Mouse (Mus musculus) skeletal muscle tissue, adult 2 months (tissue): ENCODE results near the gene Vmn1r211.
"Not testable (repeated sequence)": the region's sequence is repeated elsewhere in the genome, so short reads cannot be mapped to it uniquely, and the experiment has no call there.

Experiments
- DNase-seq: peaks from one replicate; pipeline ENCODE4 v3.0.0-alpha.2; 2012; ENCODE audit warnings: low read depth, low spot score

Gene Vmn1r211

DNA sequence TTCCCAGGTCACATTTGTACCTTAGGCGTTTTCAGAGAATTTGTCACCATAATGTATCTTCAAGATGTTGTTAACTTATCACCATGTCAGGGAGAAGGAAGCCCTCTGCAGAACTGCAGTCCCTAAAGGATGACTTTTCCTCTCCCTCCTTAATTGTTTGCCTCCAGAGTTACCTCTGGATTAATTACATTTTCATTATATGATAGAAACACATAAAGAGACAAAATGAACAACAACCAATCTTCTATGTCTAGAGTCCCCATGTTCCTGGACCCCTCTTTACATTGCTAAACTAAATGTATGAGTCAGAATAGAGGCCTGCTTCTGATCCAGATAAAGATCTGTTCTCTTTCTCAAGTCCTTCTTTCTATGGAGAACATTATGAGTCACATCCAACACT lies at the start of gene Vmn1r211:
Vmn1r211 (minus strand) TSS at position 101 of the 400 bp plus-strand sequence.
- no peak for DNase-seq

DNA sequence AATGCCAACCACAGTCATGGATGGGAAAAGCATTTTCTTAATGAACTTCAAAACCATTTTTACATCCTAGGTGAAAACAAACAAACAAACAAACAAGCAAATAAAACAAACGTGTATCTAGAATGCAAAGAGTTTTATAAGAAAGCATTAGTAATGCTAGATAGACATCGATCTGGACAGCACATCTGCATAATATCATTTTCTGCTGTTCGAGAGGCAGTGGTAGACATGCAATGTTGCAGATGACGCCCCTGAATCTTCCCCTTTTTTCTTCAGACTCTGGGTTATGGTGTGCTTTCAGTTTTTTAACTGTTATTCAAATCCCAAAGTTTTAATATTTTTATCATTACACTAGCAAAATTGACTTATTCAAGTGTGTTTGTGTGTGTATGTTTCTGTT lies 26.7 kb upstream of the Vmn1r211 start, which contains the start of gene Vmn1r212:
Vmn1r212 (minus strand) TSS at position 101 of the 400 bp plus-strand sequence.
- no peak for DNase-seq

DNA sequence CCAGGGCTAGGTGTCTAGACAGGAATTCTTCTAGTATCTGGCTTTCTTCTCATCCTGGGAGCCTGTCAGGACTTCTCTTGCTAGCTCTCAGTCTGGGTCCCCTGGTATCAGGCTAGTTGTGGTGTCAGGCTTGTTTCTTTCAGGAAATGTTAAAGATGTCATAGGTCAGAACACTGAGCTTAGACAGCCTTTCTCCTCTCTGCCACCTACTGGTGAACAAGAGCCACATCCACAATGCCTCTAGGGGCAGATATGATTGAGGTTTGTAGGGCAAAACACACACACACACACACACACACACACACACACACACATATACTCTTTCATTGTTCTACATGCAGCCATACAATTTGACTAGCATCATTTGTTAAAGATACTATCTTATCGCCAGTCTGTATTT lies 21.9 kb upstream of the Vmn1r211 start:
- no peak for DNase-seq

DNA sequence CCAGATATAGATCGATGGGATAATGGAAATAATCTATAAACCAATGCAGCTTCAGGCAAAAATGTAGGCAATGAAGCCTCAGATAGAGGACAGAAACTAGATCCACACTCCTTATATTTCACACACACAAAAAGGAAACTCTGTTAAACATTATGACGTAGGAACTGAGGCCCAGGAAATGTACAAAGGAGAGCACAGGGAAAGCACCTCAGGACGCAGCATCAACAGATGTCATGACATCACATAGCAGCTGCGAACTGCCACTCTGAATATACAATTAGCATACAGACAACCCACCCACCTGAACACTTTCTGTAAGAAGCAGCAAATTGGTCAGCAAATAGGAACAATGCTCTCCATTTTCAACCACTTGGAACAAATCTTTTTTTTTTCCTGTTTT lies 2.6 kb downstream of the Vmn1r211 start:
- DNase-seq, result no peak

DNA sequence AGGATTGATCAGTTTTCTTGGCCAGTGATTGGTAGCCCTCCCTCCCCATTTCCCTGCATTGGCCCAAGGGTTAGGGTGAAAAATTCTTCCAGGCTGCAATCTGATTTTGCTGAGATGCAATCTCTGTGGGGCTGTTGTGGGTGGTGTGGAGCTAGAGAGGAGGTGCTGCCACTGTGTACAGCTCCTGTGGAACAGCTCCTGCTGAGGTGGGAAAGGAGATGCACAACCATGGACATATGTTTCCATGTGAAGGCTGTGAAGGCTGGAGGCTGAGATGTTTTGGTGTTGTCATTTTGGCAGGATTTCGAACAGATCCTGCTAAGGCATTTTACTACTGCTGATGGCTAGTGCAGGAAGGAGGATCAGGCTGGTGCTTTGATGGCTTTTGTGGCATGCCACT lies 10.6 kb downstream of the Vmn1r211 start:
- no peak for DNase-seq

DNA sequence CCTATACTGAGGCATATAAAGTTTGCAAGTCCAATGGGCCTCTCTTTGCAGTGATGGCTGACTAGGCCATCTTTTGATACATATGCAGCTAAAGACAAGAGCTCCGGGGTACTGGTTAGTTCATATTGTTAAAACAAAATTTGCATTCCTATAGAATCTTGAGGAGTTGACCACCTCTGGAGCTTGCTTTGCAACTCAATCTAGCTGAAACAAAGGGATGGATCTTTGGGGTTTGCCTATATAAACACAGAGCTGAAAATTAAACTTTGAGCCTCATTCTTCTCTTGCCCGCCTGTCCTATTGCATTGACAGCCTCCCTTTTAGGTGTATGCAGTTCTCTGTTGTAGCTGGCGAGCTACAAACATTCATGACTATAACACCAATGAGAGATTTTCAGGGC lies 13.1 kb downstream of the Vmn1r211 start:
- not testable (repeated sequence) for DNase-seq

DNA sequence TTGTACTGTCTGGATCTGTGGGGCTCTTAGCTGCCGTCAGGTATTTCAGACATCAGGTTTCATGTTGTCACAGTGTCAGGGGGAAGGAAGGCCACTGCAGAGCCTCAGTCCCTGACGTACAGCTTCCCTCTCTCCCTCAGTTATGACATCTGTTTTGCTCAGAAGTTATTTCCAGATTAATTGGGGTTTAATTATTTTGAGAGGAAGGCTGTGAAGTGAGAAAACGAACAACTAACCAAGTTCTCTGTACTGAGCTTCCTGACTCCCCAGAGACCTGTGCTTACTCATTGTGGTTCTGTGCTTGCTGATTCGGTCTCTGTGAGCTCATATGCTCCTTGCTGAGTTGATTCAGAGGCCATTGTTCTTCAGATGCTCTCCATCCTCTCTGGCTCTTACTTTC lies 26.1 kb downstream of the Vmn1r211 start, which contains the start of gene Vmn1r210:
Vmn1r210 (minus strand) TSS at position 101 of the 400 bp plus-strand sequence.
- DNase-seq, result no peak

DNA sequence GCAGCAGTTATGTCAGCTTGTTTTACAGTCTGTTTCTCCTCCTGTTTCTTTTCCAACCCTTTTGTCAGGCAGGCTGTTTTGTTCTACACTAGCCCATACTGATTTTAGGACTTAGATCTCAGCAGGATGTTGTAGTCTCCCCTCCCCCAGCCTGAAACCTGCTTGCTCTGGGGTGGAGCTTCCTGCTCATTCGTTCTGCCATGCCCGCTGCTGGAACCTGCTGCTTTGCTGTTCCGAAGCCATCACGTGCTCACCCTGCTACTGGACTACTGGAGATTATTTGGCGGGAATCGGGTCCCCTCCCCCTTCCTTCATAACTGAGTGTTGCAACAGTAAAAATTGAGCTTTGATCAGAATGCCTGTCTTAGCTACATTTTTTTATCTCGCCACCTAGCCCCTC lies 28.0 kb downstream of the Vmn1r211 start:
- DNase-seq, result not testable (repeated sequence)

DNA sequence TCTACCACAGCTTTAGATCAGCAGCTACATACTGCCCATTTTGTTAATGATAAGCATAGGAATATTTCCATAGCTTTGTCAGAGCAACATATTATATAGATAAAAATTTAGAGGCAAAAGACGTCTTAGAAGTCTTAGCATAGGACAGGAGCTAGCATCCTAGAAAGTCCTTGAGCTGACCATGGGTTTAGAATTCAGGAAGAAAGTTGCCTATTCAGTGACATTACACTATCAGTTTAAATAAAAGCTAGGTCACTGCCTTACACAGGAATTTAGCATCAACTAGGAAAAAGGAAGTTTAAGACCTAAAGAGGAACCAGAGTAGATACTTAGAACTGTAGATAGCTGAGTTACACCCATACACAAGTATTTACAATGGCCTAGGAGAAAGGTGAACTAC lies 35.8 kb downstream of the Vmn1r211 start:
- not testable (repeated sequence) for DNase-seq

DNA sequence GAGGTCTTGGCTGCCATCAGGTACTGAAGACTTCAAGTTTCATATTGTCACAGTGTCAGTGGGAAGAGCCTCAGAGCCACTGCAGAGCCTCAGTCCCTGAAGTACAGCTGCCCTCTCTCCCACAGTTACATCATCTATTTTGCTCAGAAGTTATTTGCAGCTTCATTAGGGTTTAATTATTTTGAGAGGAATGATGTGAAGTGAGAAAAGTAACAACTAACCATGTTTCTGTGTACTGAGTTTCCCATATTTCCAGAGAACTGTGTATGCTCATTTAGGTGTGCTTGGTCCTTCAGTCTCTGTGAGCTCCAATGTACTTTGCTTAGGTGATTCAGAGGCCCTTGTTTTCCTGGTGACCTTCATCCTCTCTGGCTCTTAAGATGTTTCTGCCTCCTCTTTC lies 47.8 kb downstream of the Vmn1r211 start, which contains the start of gene Vmn1r209:
Vmn1r209 (minus strand) TSS at position 101 of the 400 bp plus-strand sequence.
- DNase-seq, result not testable (repeated sequence)
